Mouse (Mus musculus) lung, adult 2 months (tissue): ENCODE measurements around the gene Tnrc6b.
"Not testable (repeated sequence)": the region's sequence is repeated elsewhere in the genome, so short reads cannot be mapped to it uniquely, and the experiment has no call there.

Experiments
- CTCF ChIP-seq: fragments of 200-500 bp; IDR thresholded peaks from 2 replicates; pipeline ENCODE4 v1.5.1; 2011; ENCODE audit warnings: mild to moderate bottlenecking, low read length, control low read depth; ENCODE audit not compliant: insufficient read depth
- POLR2A ChIP-seq: fragments of 200-500 bp; IDR thresholded peaks from 2 replicates; pipeline ENCODE4 v1.6.1; 2011; ENCODE audit warnings: low read depth, mild to moderate bottlenecking, control low read depth, low read length, borderline replicate concordance; ENCODE audit errors: extremely low read depth

- not testable (repeated sequence) for TF ChIP-seq CTCF, POLR2A
Measured at GRCm38 (mm10) chr15:80868603-80869002, 157.5 kb downstream of the Tnrc6b start.
